Mouse (Mus musculus) MEL-GATA-1-ER (cell line): Measurements from ENCODE around the gene Usp19.

Experiments
- DNase-seq: peaks from one replicate; pipeline ENCODE4 v3.0.0-alpha.2; 2012; ENCODE audit warnings: low read depth; ENCODE audit errors: extremely low read depth

Usp19 gene

GRCm38 (mm10) chr9:108494146-108494825 is 3.9 kb downstream of the Usp19 start:
- DNase-seq = no peak

- DNase-seq = no peak
These were observed 4.5 kb downstream of the Usp19 start for GRCm38 (mm10) chr9:108494905-108495304.

- no peak for DNase-seq
These were observed 8.8 kb downstream of the Usp19 start for GRCm38 (mm10) chr9:108499231-108499630.

GRCm38 (mm10) chr9:108499943-108500342 is 9.5 kb downstream of the Usp19 start:
- no peak for DNase-seq

GRCm38 (mm10) chr9:108506901-108507300 is 16.5 kb downstream of the Usp19 start:
- DNase-seq = no peak

- peak; percentile 95 for DNase-seq
These were observed 17.4 kb downstream of the Usp19 start, which contains the start of gene Qars for GRCm38 (mm10) chr9:108507619-108508434. TSS of gene Qars (plus strand) at chr9:108507706.

GRCm38 (mm10) chr9:108508776-108509175 is 18.4 kb downstream of the Usp19 start:
- peak; percentile 43 for DNase-seq

- peak; percentile 95 for DNase-seq
These were observed 26.2 kb downstream of the Usp19 start, which contains the start of gene Qrich1 for GRCm38 (mm10) chr9:108516380-108517251. TSS of gene Qrich1 (plus strand) at chr9:108516806.

- peak; percentile 40 for DNase-seq
These were observed 27.0 kb downstream of the Usp19 start for GRCm38 (mm10) chr9:108517253-108517930.

GRCm38 (mm10) chr9:108517931-108518332 is 27.5 kb downstream of the Usp19 start:
- peak; percentile 78 for DNase-seq

GRCm38 (mm10) chr9:108521604-108522003 is 31.2 kb downstream of the Usp19 start:
- DNase-seq = peak; percentile 27

- no peak for DNase-seq
These were observed 32.9 kb downstream of the Usp19 start for GRCm38 (mm10) chr9:108523341-108523740.

- no peak for DNase-seq
These were observed 35.0 kb downstream of the Usp19 start for GRCm38 (mm10) chr9:108525400-108525799.

GRCm38 (mm10) chr9:108530954-108531353 is 40.6 kb downstream of the Usp19 start:
- no peak for DNase-seq

GRCm38 (mm10) chr9:108531496-108531895 is 41.1 kb downstream of the Usp19 start:
- DNase-seq = no peak

GRCm38 (mm10) chr9:108540846-108541245 is 50.4 kb downstream of the Usp19 start:
- DNase-seq = no peak

- no peak for DNase-seq
These were observed 55.6 kb downstream of the Usp19 start for GRCm38 (mm10) chr9:108545986-108546385.

- no peak for DNase-seq
These were observed 56.5 kb downstream of the Usp19 start for GRCm38 (mm10) chr9:108546875-108547274.
